Mouse (Mus musculus) forebrain, embryonic 13.5 days (tissue): ENCODE measurements around the gene Rabep1. TPM values are rescaled to one million over a fixed set of nuclear protein-coding genes. Genes with fewer than 3 reads are reported as not detected.
A peak's percentile ranks its signal among the peaks of the same experiment; 100 is the strongest.
"Not testable (repeated sequence)": the region's sequence is repeated elsewhere in the genome, so short reads cannot be mapped to it uniquely, and the experiment has no call there.

Source experiments
- ATAC-seq: fragments of 200-750 bp; cut with Nextera tagmentation; 2 replicates; pipeline ENCODE4 v1.8.0; 2017
- H3K27ac ChIP-seq: fragments of 300-500 bp; sonication (generic); 2 replicates; pipeline ENCODE4 v1.5.1; 2015; ENCODE audit warnings: inconsistent platforms, mild to moderate bottlenecking, moderate library complexity
- H3K27me3 ChIP-seq: fragments of 300-500 bp; sonication (generic); 2 replicates; pipeline ENCODE4 v1.6.1; 2015; ENCODE audit warnings: mild to moderate bottlenecking, inconsistent platforms
- H3K36me3 ChIP-seq: fragments of 300-500 bp; sonication (generic); 2 replicates; pipeline ENCODE4 v1.6.1; 2015; ENCODE audit warnings: mild to moderate bottlenecking, inconsistent platforms; ENCODE audit not compliant: poor library complexity, severe bottlenecking
- H3K4me1 ChIP-seq: fragments of 300-500 bp; sonication (generic); 2 replicates; pipeline ENCODE4 v1.6.1; 2015; ENCODE audit warnings: inconsistent platforms
- H3K4me2 ChIP-seq: fragments of 300-500 bp; sonication (generic); 2 replicates; pipeline ENCODE4 v1.6.1; 2015; ENCODE audit warnings: inconsistent platforms, mild to moderate bottlenecking, moderate library complexity
- H3K4me3 ChIP-seq: fragments of 300-500 bp; sonication (generic); 2 replicates; pipeline ENCODE4 v1.5.1; 2015; ENCODE audit warnings: mild to moderate bottlenecking, inconsistent platforms
- H3K9ac ChIP-seq: fragments of 300-500 bp; sonication (generic); 2 replicates; pipeline ENCODE4 v1.6.1; 2015; ENCODE audit warnings: mild to moderate bottlenecking, inconsistent platforms
- H3K9me3 ChIP-seq: fragments of 300-500 bp; sonication (generic); replicated peaks from 2 replicates; pipeline ENCODE4 v1.6.1; 2016; ENCODE audit warnings: inconsistent platforms
- WGBS: fragments of 180-500 bp; shearing (Covaris S2); methylation state at CpG from one replicate; pipeline ENCODE4 v1.1.7; 2015; 5-methylcytosine and 5-hydroxymethylcytosine counted together
- polyA plus RNA-seq: library from polyadenylated mRNA; unstranded; fragments of >200 nt; fragmentation: Nextera tagmentation; extraction: Ambion mirVana; gene quantifications from 2 replicates; pipeline ENCODE4 v1.2.1, GENCODE M21; 2015

Rabep1 gene
- polyA plus RNA-seq, 1 experiment from 2014 or later: 66.6 TPM

DNA sequence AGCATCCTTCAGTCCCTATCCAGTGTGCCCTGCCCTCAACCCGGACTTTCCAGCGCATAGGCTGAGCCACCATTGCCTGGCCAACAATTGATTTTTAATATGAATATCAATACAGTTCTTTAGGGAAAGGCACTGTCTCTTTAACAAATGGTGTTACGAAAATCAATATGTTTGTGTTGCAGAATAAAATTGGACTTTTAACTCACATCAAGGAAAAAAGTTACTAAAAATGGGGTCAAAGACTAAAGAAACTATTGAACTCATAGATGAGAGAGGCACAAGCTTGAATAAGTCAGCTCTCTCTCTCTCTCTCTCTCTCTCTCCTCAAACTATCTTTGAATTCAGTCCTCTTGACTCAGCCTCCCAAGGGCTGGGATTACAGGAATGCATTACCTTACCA lies 7.5 kb upstream of the Rabep1 start:
- Histone ChIP-seq H3K36me3 (no peaks in the 10 kb centered on the region), H3K4me3 (no peak overlapping the region), H3K9ac (no peak overlapping the region), H3K4me1 (no peaks in the 10 kb centered on the region), H3K4me2 (no peak overlapping the region), H3K27me3 (no peaks in the 10 kb centered on the region), H3K27ac (no peak overlapping the region), H3K9me3 (no peaks in the 10 kb centered on the region)
- no peak for ATAC-seq
- WGBS: 96% methylated on average over 3 of the region's 3 CpGs

DNA sequence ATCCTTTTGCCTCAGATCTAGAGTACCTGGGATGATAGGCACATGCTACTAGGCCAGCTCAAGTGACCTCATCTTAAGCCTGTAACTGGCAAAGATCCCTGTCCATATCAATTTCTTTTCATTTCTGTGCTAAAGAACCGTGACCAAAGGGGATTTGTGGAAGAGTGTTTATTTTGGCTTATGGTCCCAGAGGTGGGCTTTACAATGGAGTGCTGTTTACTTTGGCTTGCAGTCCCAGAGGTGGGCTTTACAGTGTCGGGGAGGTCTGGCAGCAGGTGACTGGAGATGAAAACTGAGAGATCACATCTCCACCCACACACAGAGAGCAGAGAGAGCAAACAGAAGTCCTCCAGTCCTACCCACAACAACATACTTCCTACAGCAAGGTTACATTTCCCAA lies 6.0 kb upstream of the Rabep1 start:
- no peaks in the 10 kb centered on the region for H3K36me3 ChIP-seq
- no peak overlapping the region for H3K9ac ChIP-seq
- H3K4me3 ChIP-seq: no peak overlapping the region
- H3K4me2 ChIP-seq: no peak overlapping the region
- no peaks in the 10 kb centered on the region for H3K4me1 ChIP-seq
- H3K9me3 ChIP-seq: no peaks in the 10 kb centered on the region
- H3K27me3 ChIP-seq: no peaks in the 10 kb centered on the region
- ATAC-seq: no peak
- H3K27ac ChIP-seq: no peak overlapping the region
- 60% methylated on average over 2 of the region's 2 CpGs for WGBS

DNA sequence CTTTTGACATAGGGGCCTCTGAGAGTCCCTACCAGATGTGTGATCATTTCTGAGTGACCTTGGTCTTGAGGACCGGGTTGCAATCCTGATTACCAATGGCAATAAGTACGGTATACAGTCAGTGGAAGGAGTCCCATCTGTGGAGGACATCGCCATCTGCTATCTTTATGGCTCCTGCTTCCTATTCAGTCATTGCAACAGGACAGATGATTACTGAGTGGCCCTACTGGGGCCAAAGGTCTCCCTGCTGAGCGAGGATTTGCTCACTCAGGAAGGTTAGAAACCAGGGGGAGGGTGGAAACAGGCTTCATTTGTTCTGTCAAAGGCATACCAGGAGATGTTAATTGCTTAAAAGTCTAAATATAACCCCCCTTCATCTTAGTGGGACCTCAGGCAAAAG lies 1.6 kb upstream of the Rabep1 start:
- no peak overlapping the region for H3K9ac ChIP-seq
- H3K9me3 ChIP-seq: no peaks in the 10 kb centered on the region
- 62% methylated on average over 4 of the region's 4 CpGs for WGBS
- peaks cover 25% of the 10 kb centered on the region for H3K4me1 ChIP-seq
- H3K4me3 ChIP-seq: no peak overlapping the region
- no peak overlapping the region for H3K27ac ChIP-seq
- no peak overlapping the region for H3K4me2 ChIP-seq
- ATAC-seq: no peak
- no peaks in the 10 kb centered on the region for H3K27me3 ChIP-seq
- H3K36me3 ChIP-seq: no peaks in the 10 kb centered on the region

DNA sequence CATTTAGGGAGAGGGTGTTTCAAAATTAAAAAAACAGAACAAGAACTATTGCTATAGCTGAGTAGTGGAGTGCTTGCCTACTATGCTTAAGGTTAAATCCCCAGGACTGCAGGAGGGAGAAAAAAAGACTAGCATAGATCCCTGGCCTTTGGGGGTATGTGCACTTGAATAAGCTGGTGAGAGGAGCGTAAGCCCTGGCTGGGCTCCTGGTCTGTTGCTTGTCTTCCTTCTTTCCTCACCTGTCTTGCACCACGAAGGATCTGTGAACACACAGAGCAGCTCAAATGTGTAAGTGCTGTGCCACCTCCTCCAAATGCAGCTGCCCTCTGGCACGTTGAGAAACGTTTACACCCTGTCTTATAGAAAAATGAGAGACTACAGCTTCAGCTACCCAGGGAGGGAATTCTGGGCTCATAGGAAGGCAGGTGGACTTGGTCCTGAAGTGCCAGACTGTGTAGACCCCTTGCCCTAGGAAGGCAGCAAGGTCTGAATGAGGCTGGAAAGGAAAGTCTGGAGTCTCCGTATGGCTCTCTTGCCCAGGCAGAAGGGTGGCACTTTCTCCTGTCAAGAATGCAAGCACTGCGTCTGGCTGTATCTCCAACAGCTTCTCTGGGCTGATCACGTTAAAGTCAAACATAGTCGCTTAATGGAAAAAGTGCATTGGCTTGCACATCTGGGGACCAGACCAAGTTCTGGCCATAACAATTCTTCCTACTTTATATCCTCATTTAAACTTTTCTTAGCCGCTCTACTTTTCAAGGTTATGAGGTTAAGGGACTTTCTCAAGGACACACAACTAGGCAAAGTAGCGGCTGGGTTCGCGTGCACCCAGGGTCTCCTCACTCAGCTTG lies 652 bp upstream of the Rabep1 start:
- peak overlapping the region; percentile 93 for H3K4me3 ChIP-seq
- 21% methylated on average over 12 of the region's 12 CpGs for whole genome bisulfite sequencing
- peak overlapping the region; percentile 96; the same call in 1 of the 2 replicates for H3K9ac ChIP-seq
- peak overlapping the region; percentile 84 for H3K4me2 ChIP-seq
- H3K9me3 ChIP-seq: no peaks in the 10 kb centered on the region
- H3K4me1 ChIP-seq: peaks cover 25% of the 10 kb centered on the region
- no peak overlapping the region for H3K27ac ChIP-seq
- no peaks in the 10 kb centered on the region for H3K27me3 ChIP-seq
- ATAC-seq: peak; percentile 31
- H3K36me3 ChIP-seq: no peaks in the 10 kb centered on the region

DNA sequence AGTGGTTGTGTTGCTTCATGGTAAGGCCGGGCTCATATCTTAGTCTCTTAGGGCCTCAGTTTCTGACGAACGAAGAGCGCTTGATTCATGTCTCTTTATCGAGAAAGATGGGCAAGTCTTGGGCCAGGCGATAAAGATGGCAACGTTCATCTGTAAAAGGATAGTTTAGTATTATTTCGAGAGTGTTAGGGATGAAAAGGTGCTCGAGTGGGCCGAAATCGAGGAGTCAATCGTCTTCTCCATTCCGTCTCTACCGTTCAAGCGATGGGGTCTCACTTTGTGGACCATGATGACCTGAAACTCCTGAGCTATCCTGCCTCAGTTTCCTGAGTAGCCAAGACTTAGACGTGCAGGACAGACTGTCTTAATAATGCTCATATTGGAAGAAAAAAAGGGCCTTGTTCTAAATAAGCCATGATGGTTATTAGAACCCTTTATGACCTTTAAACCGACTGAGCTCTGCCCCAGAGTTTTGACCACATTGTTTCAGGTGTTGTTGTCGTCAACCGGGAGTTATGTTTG lies 940 bp downstream of the Rabep1 start:
- ATAC-seq: no peak
- Histone ChIP-seq H3K27me3 (no peaks in the 10 kb centered on the region), H3K4me2 (peak overlapping the region; percentile 84), H3K9me3 (no peaks in the 10 kb centered on the region), H3K36me3 (no peaks in the 10 kb centered on the region), H3K4me1 (peaks cover 25% of the 10 kb centered on the region), H3K4me3 (peak overlapping the region; percentile 93), H3K27ac (no peak overlapping the region), H3K9ac (peak overlapping the region; percentile 96)
- 6% methylated on average over 19 of the region's 19 CpGs for WGBS

DNA sequence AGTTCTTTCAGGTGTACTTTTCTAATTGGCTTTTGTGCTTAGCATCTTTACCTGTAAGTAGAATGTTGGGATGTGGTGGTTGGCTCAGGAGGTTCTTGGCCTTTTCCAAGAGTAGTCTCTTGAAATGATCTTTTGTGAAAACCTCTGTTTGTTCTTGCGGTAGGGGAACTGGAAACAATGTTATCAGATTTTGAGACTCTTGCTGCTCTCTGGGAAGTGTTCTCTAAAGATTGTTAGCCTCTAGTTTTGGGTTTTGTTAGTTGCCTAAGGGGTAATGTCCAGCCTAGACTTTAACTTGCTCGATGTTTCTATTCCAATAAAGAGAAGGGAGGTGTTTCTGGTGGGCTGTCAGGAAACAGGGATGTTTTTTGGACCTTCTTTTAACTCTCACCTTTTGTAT lies 1.5 kb downstream of the Rabep1 start:
- Histone ChIP-seq H3K27me3 (no peaks in the 10 kb centered on the region), H3K4me2 (peak overlapping the region; percentile 84), H3K27ac (no peak overlapping the region), H3K36me3 (no peaks in the 10 kb centered on the region), H3K9ac (peak overlapping the region; percentile 96; the same call in 1 of the 2 replicates), H3K4me3 (peak overlapping the region; percentile 93), H3K9me3 (no peaks in the 10 kb centered on the region), H3K4me1 (peaks cover 25% of the 10 kb centered on the region)
- 58% methylated on average over 2 of the region's 2 CpGs for WGBS
- ATAC-seq: no peak

DNA sequence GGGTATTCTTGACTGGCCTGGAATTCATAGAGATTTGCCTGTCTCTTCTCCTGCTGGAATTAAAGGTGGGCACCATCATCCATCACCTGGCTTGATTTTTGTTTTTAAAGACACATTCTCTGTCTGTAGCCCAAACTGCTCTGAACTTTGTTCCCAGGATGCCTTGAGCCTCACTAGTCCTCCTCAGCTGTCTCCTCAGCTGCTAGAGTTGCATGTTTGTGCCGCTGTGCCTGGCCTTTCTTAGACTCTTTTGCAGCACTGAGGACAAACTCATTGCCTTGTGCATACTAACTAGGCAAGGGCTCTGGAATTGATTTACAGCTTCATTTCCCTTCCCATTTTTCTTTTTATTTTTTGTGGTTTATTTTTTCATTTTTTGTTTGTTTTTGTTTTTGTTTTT lies 15.8 kb downstream of the Rabep1 start:
- no peaks in the 10 kb centered on the region for H3K9me3 ChIP-seq
- H3K36me3 ChIP-seq: no peaks in the 10 kb centered on the region
- H3K4me2 ChIP-seq: no peak overlapping the region
- H3K9ac ChIP-seq: no peak overlapping the region
- ATAC-seq: no peak
- H3K27me3 ChIP-seq: no peaks in the 10 kb centered on the region
- WGBS: 86% methylated on average over 1 of the region's 1 CpGs
- H3K4me1 ChIP-seq: no peaks in the 10 kb centered on the region
- H3K4me3 ChIP-seq: no peak overlapping the region
- no peak overlapping the region for H3K27ac ChIP-seq

DNA sequence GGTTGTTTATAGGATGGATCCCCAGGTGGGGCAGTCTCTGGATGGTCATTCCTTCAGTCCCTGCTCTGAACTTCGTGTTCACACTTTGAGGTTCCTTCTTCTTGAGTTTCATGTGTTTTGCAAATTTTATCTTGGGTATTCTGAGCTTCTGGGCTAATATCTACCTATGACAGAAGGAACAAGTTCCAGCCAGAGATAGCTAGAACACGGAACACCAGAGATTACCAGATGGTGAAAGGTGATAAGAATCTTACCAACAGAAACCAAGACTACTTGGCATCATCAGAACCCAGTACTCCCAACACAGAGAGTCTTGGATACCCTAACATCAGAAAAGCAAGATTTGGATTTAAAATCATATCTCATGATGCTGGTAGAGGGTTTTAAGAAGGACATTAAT lies 18.6 kb downstream of the Rabep1 start:
- not testable (repeated sequence) for H3K4me3 ChIP-seq, H3K27ac ChIP-seq, H3K36me3 ChIP-seq, ATAC-seq, H3K27me3 ChIP-seq, H3K9ac ChIP-seq, H3K9me3 ChIP-seq, H3K4me1 ChIP-seq, H3K4me2 ChIP-seq
- 94% methylated on average over 2 of the region's 2 CpGs for WGBS

DNA sequence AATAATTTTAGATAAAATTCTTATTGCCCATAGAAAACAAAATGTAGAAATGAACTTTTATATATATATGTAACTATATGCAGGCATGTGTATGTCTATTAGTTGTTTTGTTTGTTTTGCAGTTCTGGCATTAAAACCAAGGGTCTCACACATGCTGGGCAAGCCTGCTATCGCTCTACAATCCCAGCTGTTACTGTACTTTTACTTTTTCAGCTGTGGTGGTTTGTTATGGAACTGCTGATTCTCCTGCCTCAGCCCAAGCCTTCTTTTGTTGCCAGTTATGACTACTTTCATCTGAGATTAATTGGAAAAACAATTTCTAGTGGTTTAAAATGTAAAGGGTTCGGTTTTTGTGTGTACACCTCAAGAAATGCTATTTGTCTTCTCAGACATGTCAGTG lies 20.6 kb downstream of the Rabep1 start:
- Histone ChIP-seq H3K27ac (no peak overlapping the region), H3K9me3 (no peaks in the 10 kb centered on the region), H3K36me3 (no peaks in the 10 kb centered on the region), H3K9ac (no peak overlapping the region), H3K4me1 (0 out of 2 replicates have a peak, but pooled peaks cover 4% of the 10 kb centered on the region), H3K4me3 (no peak overlapping the region), H3K27me3 (no peaks in the 10 kb centered on the region), H3K4me2 (no peak overlapping the region)
- WGBS: 90% methylated on average over 2 of the region's 2 CpGs
- ATAC-seq: no peak

DNA sequence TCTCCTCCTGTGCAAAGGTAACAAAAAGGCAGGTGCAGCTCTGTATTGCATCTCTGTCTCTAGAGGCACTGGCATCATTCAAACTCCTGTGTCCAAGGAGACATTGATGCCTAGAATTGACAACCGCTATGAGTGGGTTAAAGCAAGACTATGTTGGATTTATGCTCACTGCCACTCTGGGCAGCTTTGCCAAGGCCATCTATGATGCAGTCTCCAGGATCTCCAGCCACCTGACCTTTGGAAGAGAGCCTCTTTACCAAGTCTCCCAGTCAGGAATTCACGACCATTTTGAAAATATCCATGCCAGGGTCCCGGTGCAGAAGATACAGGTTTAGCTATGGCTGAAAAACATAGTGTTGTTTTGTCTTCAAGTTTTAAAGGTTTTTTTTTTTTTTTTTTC lies 24.7 kb downstream of the Rabep1 start:
- Histone ChIP-seq H3K4me3 (no peak overlapping the region), H3K27me3 (no peaks in the 10 kb centered on the region), H3K9ac (no peak overlapping the region), H3K4me1 (0 out of 2 replicates have a peak, but pooled peaks cover 7% of the 10 kb centered on the region), H3K4me2 (no peak overlapping the region), H3K9me3 (no peaks in the 10 kb centered on the region), H3K36me3 (no peaks in the 10 kb centered on the region), H3K27ac (no peak overlapping the region)
- ATAC-seq: no peak
- WGBS: 92% methylated on average over 3 of the region's 3 CpGs

DNA sequence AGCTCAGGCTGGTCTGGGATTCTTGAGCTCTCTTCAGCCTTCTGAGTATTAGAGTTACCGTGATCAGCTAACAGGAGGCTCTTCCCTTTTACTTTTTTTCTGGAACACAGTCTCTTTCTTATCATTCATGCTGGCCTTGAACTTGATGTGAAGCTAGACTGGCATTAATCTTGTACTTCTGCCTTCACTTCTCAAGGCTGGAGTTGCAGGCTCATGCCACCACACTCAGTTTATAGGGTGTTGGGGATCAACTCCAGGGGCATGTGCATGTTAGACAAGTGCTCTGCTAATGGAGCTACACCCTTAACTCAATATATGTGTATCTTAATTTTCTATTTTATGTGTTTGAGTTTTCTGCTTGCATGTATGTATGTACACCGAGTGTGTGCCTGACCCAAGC lies 25.2 kb downstream of the Rabep1 start:
- Histone ChIP-seq H3K9me3 (no peaks in the 10 kb centered on the region), H3K4me2 (no peak overlapping the region), H3K27ac (no peak overlapping the region), H3K36me3 (no peaks in the 10 kb centered on the region), H3K9ac (no peak overlapping the region), H3K4me3 (no peak overlapping the region), H3K4me1 (0 out of 2 replicates have a peak, but pooled peaks cover 7% of the 10 kb centered on the region), H3K27me3 (no peaks in the 10 kb centered on the region)
- ATAC-seq: no peak
- WGBS: 82% methylated on average over 2 of the region's 2 CpGs

DNA sequence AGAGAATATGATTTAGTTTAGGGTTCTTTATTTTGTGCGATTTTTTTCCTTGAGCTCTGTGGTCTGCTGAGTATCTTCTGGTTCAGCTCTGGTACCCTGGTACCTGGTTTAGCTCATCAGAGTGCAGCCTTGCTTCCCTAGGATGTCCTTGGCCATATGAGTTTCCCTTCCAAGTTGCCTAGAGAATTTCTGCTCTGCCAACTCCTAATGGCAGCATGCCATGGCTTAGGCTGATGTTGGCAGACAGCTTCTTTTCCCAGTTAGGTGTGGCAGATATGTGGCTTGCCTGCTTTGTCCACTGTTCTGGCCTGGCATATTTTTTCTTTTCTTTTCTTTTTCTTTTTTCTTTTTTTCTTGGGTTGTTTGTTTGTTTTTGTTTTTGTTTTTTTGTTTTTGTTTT lies 25.8 kb downstream of the Rabep1 start:
- 0 out of 2 replicates have a peak, but pooled peaks cover 7% of the 10 kb centered on the region for H3K4me1 ChIP-seq
- no peak overlapping the region for H3K4me3 ChIP-seq
- no peaks in the 10 kb centered on the region for H3K27me3 ChIP-seq
- no peak for ATAC-seq
- WGBS: 100% methylated on average over 1 of the region's 1 CpGs
- H3K9ac ChIP-seq: no peak overlapping the region
- H3K27ac ChIP-seq: no peak overlapping the region
- no peaks in the 10 kb centered on the region for H3K9me3 ChIP-seq
- no peak overlapping the region for H3K4me2 ChIP-seq
- no peaks in the 10 kb centered on the region for H3K36me3 ChIP-seq
